In the genomic region with DNA sequence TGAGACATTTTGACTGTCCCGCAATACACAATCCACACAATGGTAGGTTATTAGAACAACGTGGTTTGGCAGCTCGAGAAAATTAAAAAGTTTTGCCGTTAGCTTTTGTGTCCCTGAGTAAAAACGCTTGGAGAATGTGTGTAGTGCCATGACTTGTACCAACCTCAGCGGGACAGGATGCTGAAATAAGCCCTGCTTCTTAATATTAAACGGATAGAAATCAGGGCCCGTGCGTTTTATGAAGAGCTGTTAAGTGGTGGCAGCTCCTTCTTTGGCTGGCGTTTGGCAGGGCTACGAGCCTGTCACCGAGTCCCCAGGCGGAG, we compare ENCODE assay signal across 9 mouse cellular contexts. TPM values are rescaled to one million over a fixed set of nuclear protein-coding genes. Genes with fewer than 3 reads are reported as not detected.
A peak's percentile ranks its signal among the peaks of the same experiment; 100 is the strongest.
DNase-seq lines count a peak whose midpoint lies in the region; ATAC-seq and TF ChIP-seq lines count a peak whose summit lies in the region.
"Had no signal": no experiment of that assay in that cellular context is flagged by ENCODE, and none has a peak within 500 bp of the region (broad histone marks: within the 10 kb centered on the region; RNA-seq: fewer than 3 reads in every experiment).

No protein-coding gene starts in this region.

- 0 out of 2 replicates have a peak, but pooled peaks cover 9% of the 10 kb centered on the region for H3K4me1 ChIP-seq in embryonic facial prominence, embryonic 14.5 days (ENCODE audit: control insufficient read depth, insufficient read depth, low read length)
- H3K4me1 ChIP-seq in intestine, embryonic 16.5 days (ENCODE audit: control insufficient read depth, insufficient read depth, low read length) = 0 out of 2 replicates have a peak, but pooled peaks cover 3% of the 10 kb centered on the region
- H3K4me1 ChIP-seq in neural tube, embryonic 12.5 days = peaks cover 9% of the 10 kb centered on the region; the same call in 1 of the 2 replicates

- H3K9me3 ChIP-seq in embryonic facial prominence, embryonic 14.5 days (ENCODE audit: control insufficient read depth, low read length) = no peaks in the 10 kb centered on the region
- no peaks in the 10 kb centered on the region for H3K9me3 ChIP-seq in intestine, embryonic 16.5 days (ENCODE audit: control insufficient read depth, low read length)
- no peaks in the 10 kb centered on the region for H3K9me3 ChIP-seq in neural tube, embryonic 12.5 days

- peak overlapping the region; percentile 58 for H3K9ac ChIP-seq in embryonic facial prominence, embryonic 14.5 days (ENCODE audit: low read depth, low read length)
- H3K9ac ChIP-seq in intestine, embryonic 16.5 days (ENCODE audit: low read depth, low read length) = peak overlapping the region; percentile 63
- H3K9ac ChIP-seq in neural tube, embryonic 12.5 days = no peak overlapping the region

- peak in 1 of 2 experiments; percentile 31 for DNase-seq in layer of hippocampus, adult 2 months (ENCODE audit: low spot score in 2 of 2)
- no peak for DNase-seq in layer of hippocampus, postnatal 36 days
- DNase-seq in embryonic facial prominence, embryonic 14.5 days (ENCODE audit: low spot score) = no peak
- no peak for DNase-seq in urinary bladder, postnatal 14 days (ENCODE audit: low spot score)
- no peak for DNase-seq in kidney, adult 18-20 months

- ATAC-seq in embryonic facial prominence, embryonic 14.5 days (ENCODE audit: low read depth) = no peak
- no peak for ATAC-seq in intestine, embryonic 16.5 days
- ATAC-seq in neural tube, embryonic 12.5 days (ENCODE audit: low FRiP score, low read depth) = no peak
- ATAC-seq in monocyte, adult 5-6 weeks (replicated peaks; ENCODE audit: insufficient number of reproducible peaks, low FRiP score, low TSS enrichment, poor library complexity, severe bottlenecking) = no peak

- no peak for TF ChIP-seq CTCF in layer of hippocampus, adult 2 months (conservative IDR thresholded peaks at IDR 0.05)

- no peaks in the 10 kb centered on the region for H3K36me3 ChIP-seq in embryonic facial prominence, embryonic 14.5 days (ENCODE audit: control insufficient read depth, insufficient read depth, low read length)
- no peaks in the 10 kb centered on the region for H3K36me3 ChIP-seq in intestine, embryonic 16.5 days (ENCODE audit: control insufficient read depth, insufficient read depth, low read length)
- no peaks in the 10 kb centered on the region for H3K36me3 ChIP-seq in neural tube, embryonic 12.5 days

- H3K27ac ChIP-seq in layer of hippocampus, adult 2 months = peak overlapping the region; percentile 82
- H3K27ac ChIP-seq in embryonic facial prominence, embryonic 14.5 days (replicated peaks; ENCODE audit: low read depth, low read length) = peak overlapping the region; percentile 64
- peak overlapping the region; percentile 82 for H3K27ac ChIP-seq in intestine, embryonic 16.5 days (ENCODE audit: low read length)
- H3K27ac ChIP-seq in neural tube, embryonic 12.5 days = no peak overlapping the region

- H3K4me2 ChIP-seq in embryonic facial prominence, embryonic 14.5 days (ENCODE audit: low read depth, low read length) = peak overlapping the region; percentile 72
- H3K4me2 ChIP-seq in intestine, embryonic 16.5 days (ENCODE audit: low read depth, low read length) = peak overlapping the region; percentile 71
- H3K4me2 ChIP-seq in neural tube, embryonic 12.5 days (replicated peaks) = peak overlapping the region; percentile 63

- H3K4me3 ChIP-seq in layer of hippocampus, adult 2 months = peak overlapping the region; percentile 52
- H3K4me3 ChIP-seq in embryonic facial prominence, embryonic 14.5 days (ENCODE audit: low read depth, low read length) = peak overlapping the region; percentile 34
- peak overlapping the region; percentile 39 for H3K4me3 ChIP-seq in intestine, embryonic 16.5 days (ENCODE audit: low read length)
- H3K4me3 ChIP-seq in neural tube, embryonic 12.5 days = peak overlapping the region; percentile 31

- WGBS in embryonic facial prominence, embryonic 14.5 days = 13% methylated on average over 13 of the region's 13 CpGs
- WGBS in intestine, embryonic 16.5 days = 13% methylated on average over 13 of the region's 13 CpGs
- WGBS in neural tube, embryonic 12.5 days = 25% methylated on average over 13 of the region's 13 CpGs

- H3K27me3 ChIP-seq in embryonic facial prominence, embryonic 14.5 days (replicated peaks; ENCODE audit: control insufficient read depth, insufficient read depth, low read length) = peaks cover 13% of the 10 kb centered on the region; the same call in 1 of the 2 replicates
- peaks cover 7% of the 10 kb centered on the region; the same call in 1 of the 2 replicates for H3K27me3 ChIP-seq in intestine, embryonic 16.5 days (replicated peaks; ENCODE audit: control insufficient read depth, insufficient read depth, low read length)
- H3K27me3 ChIP-seq in neural tube, embryonic 12.5 days (replicated peaks) = no peaks in the 10 kb centered on the region

RNA-seq across cellular contexts. Expression of a gene that starts 11.2 kb away (rescaled TPM):
- under 1 TPM in 1 of 2 experiments, not detected in 1; 0.33 TPM for total RNA-seq in layer of hippocampus, adult 2 months (2021)
- not detected for total RNA-seq in layer of hippocampus, postnatal 36 days (2021)
- 0.10 TPM in 1 of 2 replicates, not detected in the other for polyA plus RNA-seq in embryonic facial prominence, embryonic 14.5 days (2014; fragmentation: Nextera tagmentation; extraction: Ambion mirVana)
- polyA plus RNA-seq in intestine, embryonic 16.5 days (2015; fragmentation: Nextera tagmentation; extraction: Ambion mirVana) = 0.20 TPM in 1 of 2 replicates, not detected in the other
- 0.29 TPM in 1 of 2 replicates, not detected in the other for polyA plus RNA-seq in neural tube, embryonic 12.5 days (2016; fragmentation: Nextera tagmentation; extraction: Ambion mirVana)
- 1.2 TPM in 1 of 3 replicates, not detected in the others for total RNA-seq in monocyte, adult 5-6 weeks (2017)
- total RNA-seq: gastrocnemius, adult 18-20 months had no signal

RNA-seq across cellular contexts. Expression of a gene that starts 11.3 kb away (rescaled TPM):
- total RNA-seq in layer of hippocampus, adult 2 months (2021) = 10 to 100 TPM; 41.2 to 44.1 TPM
- 10 to 100 TPM; 37.4 to 37.7 TPM for total RNA-seq in layer of hippocampus, postnatal 36 days (2021)
- 26.8 and 32.8 TPM in 2 replicates for polyA plus RNA-seq in embryonic facial prominence, embryonic 14.5 days (2014; fragmentation: Nextera tagmentation; extraction: Ambion mirVana)
- 21.4 and 22.1 TPM in 2 replicates for polyA plus RNA-seq in intestine, embryonic 16.5 days (2015; fragmentation: Nextera tagmentation; extraction: Ambion mirVana)
- polyA plus RNA-seq in neural tube, embryonic 12.5 days (2016; fragmentation: Nextera tagmentation; extraction: Ambion mirVana) = 42.5 and 45.7 TPM in 2 replicates
- 48.1 to 83.7 TPM (median 55.4 TPM) in 3 replicates for total RNA-seq in monocyte, adult 5-6 weeks (2017)

RNA-seq across cellular contexts. Expression of a gene that starts 37.7 kb away (rescaled TPM):
- under 1 TPM; 0.61 TPM for total RNA-seq in layer of hippocampus, adult 2 months (2021)
- under 1 TPM in 1 of 2 experiments, not detected in 1; 0.97 TPM for total RNA-seq in layer of hippocampus, postnatal 36 days (2021)
- polyA plus RNA-seq in embryonic facial prominence, embryonic 14.5 days (2014; fragmentation: Nextera tagmentation; extraction: Ambion mirVana) = not detected in 2 replicates
- 0.11 TPM in 1 of 2 replicates, not detected in the other for polyA plus RNA-seq in intestine, embryonic 16.5 days (2015; fragmentation: Nextera tagmentation; extraction: Ambion mirVana)
- not detected in 2 replicates for polyA plus RNA-seq in neural tube, embryonic 12.5 days (2016; fragmentation: Nextera tagmentation; extraction: Ambion mirVana)
- 3.5 to 7.2 TPM (median 4.6 TPM) in 3 replicates for total RNA-seq in monocyte, adult 5-6 weeks (2017)
- total RNA-seq: gastrocnemius, adult 18-20 months had no signal
